Comparison of ENCODE assay signal across 17 mouse cellular contexts in the genomic region with DNA sequence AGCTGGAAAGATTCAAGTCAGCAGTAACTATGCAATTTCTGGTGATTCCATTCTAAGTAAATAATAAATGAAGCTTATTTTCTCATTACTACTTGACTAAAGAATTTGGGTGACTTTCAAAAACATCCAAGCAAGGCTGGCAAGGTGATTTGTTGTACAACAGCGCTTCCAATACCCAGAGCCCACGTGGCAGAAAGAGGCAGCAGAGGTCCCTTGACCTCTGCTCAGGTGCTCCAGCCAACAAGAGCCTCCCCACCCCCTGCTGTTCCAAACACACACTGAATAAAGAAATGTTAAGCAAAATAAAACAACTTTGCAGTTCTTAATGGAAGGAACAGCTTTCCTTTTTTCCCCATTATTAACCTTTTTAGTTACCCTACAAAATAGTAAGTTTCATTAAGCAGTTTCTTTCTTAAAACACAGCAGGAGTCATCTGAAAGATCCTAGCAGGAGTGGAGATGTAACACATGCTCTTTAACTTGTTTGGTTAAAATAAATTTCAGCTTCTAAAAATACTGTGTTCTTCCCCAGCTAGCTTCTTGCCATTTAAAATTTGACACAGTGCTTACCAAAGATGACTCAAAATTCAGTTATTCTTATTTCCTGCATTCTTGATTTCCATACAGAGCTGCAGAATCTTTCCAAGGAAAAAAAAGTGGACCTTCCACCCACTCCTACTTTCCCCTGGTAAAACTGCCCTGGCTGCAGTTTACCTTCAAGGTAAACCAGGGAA.
DNase-seq lines count a peak whose midpoint lies in the region; ATAC-seq and TF ChIP-seq lines count a peak whose summit lies in the region.
"Had no signal": no experiment of that assay in that cellular context is flagged by ENCODE, and none has a peak within 500 bp of the region (broad histone marks: within the 10 kb centered on the region; RNA-seq: fewer than 3 reads in every experiment).

No protein-coding gene starts in this region.

- no peak overlapping the region for H3K4me3 ChIP-seq in layer of hippocampus, adult 2 months
- no peak overlapping the region for H3K4me3 ChIP-seq in ES-E14 (ENCODE audit: insufficient read depth in 1 of 2, low read depth in 1 of 2, low read length in 2 of 2, poor library complexity in 1 of 2, severe bottlenecking in 1 of 2)
- H3K4me3 ChIP-seq in embryonic fibroblast, embryonic 13.5 days (ENCODE audit: insufficient read depth, low read length): no peak overlapping the region
- H3K4me3 ChIP-seq in liver, postnatal 0 days (ENCODE audit: low read depth, low read length): no peak overlapping the region
- H3K4me3 ChIP-seq: embryonic facial prominence, embryonic 15.5 days; forebrain, embryonic 13.5 days; limb, embryonic 15.5 days; neural tube, embryonic 12.5 days had no signal

- no peak for DNase-seq in layer of hippocampus, adult 2 months (ENCODE audit: low spot score in 2 of 2)
- DNase-seq in layer of hippocampus, adult 18-20 months (ENCODE audit: low spot score in 2 of 2): no peak
- DNase-seq in ES-E14 (ENCODE audit: low read depth, low spot score): peak; percentile 41
- DNase-seq in liver, postnatal 0 days: peak; percentile 25
- DNase-seq in lung, postnatal 25 days (ENCODE audit: low spot score): no peak
- no peak for DNase-seq in layer of hippocampus, adult 9-11 months
- DNase-seq: cerebellum, adult 11-12 months; heart, postnatal 14 days; thymus, adult 18-20 months had no signal

- no peak for TF ChIP-seq POLR2A in embryonic fibroblast, embryonic 13.5 days (IDR thresholded peaks at IDR 0.05; ENCODE audit: low read depth, low read length)

- H3K27me3 ChIP-seq in liver, postnatal 0 days (ENCODE audit: insufficient read depth, low read length): no peaks in the 10 kb centered on the region
- H3K27me3 ChIP-seq: embryonic facial prominence, embryonic 15.5 days; forebrain, embryonic 13.5 days; limb, embryonic 15.5 days; neural tube, embryonic 12.5 days; Patski had no signal

- TF ChIP-seq EP300 in liver, postnatal 0 days (IDR thresholded peaks at IDR 0.05; ENCODE audit: low read depth): no peak

- H3K9me3 ChIP-seq in ES-E14 (ENCODE audit: control insufficient read depth, insufficient read depth, low read depth, low read length): no peaks in the 10 kb centered on the region
- H3K9me3 ChIP-seq in liver, postnatal 0 days (ENCODE audit: low read length): peaks cover 5% of the 10 kb centered on the region; the same call in 1 of the 2 replicates
- H3K9me3 ChIP-seq: embryonic facial prominence, embryonic 15.5 days; forebrain, embryonic 13.5 days; limb, embryonic 15.5 days; neural tube, embryonic 12.5 days had no signal

- TF ChIP-seq CTCF in layer of hippocampus, adult 2 months (conservative IDR thresholded peaks at IDR 0.05): no peak
- TF ChIP-seq CTCF in embryonic fibroblast, embryonic 13.5 days (IDR thresholded peaks at IDR 0.05; ENCODE audit: borderline replicate concordance, insufficient read depth, low read length): no peak
- TF ChIP-seq CTCF in liver, postnatal 0 days (IDR thresholded peaks at IDR 0.05; ENCODE audit: low read depth): 0 out of 2 replicates have a peak, but pooled peaks have one; percentile 10

- no peak for ATAC-seq in liver, postnatal 0 days
- ATAC-seq: forebrain, embryonic 13.5 days; hindbrain, postnatal 0 days; lung, postnatal 0 days; Patski had no signal

- H3K4me1 ChIP-seq in ES-E14 (ENCODE audit: control insufficient read depth in 2 of 2, insufficient read depth in 2 of 2, low read length in 2 of 2, poor library complexity in 1 of 2): no peaks in the 10 kb centered on the region
- peaks cover 6% of the 10 kb centered on the region; the same call in 1 of the 2 replicates for H3K4me1 ChIP-seq in embryonic fibroblast, embryonic 13.5 days (ENCODE audit: control insufficient read depth, insufficient read depth, low read length)
- H3K4me1 ChIP-seq in liver, postnatal 0 days (ENCODE audit: insufficient read depth): peaks cover 38% of the 10 kb centered on the region
- H3K4me1 ChIP-seq: forebrain, embryonic 13.5 days; limb, embryonic 15.5 days; neural tube, embryonic 12.5 days had no signal

- peak overlapping the region; percentile 57; the same call in 1 of the 2 replicates for H3K27ac ChIP-seq in layer of hippocampus, adult 2 months
- H3K27ac ChIP-seq in ES-E14 (ENCODE audit: insufficient read depth, low read depth, low read length, poor library complexity, severe bottlenecking): no peak overlapping the region
- H3K27ac ChIP-seq in embryonic fibroblast, embryonic 13.5 days (ENCODE audit: insufficient read depth, low read length): peak overlapping the region; percentile 75
- peak overlapping the region; percentile 49; the same call in 1 of the 2 replicates for H3K27ac ChIP-seq in liver, postnatal 0 days (ENCODE audit: low read depth)
- H3K27ac ChIP-seq: embryonic facial prominence, embryonic 15.5 days; forebrain, embryonic 13.5 days; hindbrain, postnatal 0 days; limb, embryonic 15.5 days; neural tube, embryonic 12.5 days had no signal

- in situ Hi-C loops in ES-E14 (cut with MboI; ENCODE audit: low sequenced_read_pairs in 2 of 2, unreplicated experiment in 2 of 2): no loop called here

- 52% methylated on average over 2 of the region's 2 CpGs for WGBS in liver, postnatal 0 days (ENCODE audit: insufficient replicate concordance)

- H3K9ac ChIP-seq in ES-E14 (ENCODE audit: insufficient read depth, low read depth, low read length, poor library complexity, severe bottlenecking): no peak overlapping the region
- no peak overlapping the region for H3K9ac ChIP-seq in liver, postnatal 0 days (replicated peaks)
- H3K9ac ChIP-seq: embryonic facial prominence, embryonic 15.5 days; forebrain, embryonic 13.5 days; limb, embryonic 15.5 days; neural tube, embryonic 12.5 days had no signal

- H3K36me3 ChIP-seq in ES-E14 (ENCODE audit: control insufficient read depth, insufficient read depth, low read length, poor library complexity, severe bottlenecking): no peaks in the 10 kb centered on the region
- H3K36me3 ChIP-seq in liver, postnatal 0 days (replicated peaks; ENCODE audit: insufficient read depth, low read length): no peaks in the 10 kb centered on the region
- H3K36me3 ChIP-seq: embryonic facial prominence, embryonic 15.5 days; limb, embryonic 15.5 days; neural tube, embryonic 12.5 days had no signal

- no peak overlapping the region for H3K4me2 ChIP-seq in liver, postnatal 0 days (ENCODE audit: low read depth, low read length)
- H3K4me2 ChIP-seq: embryonic facial prominence, embryonic 15.5 days; forebrain, embryonic 13.5 days; limb, embryonic 15.5 days; neural tube, embryonic 12.5 days had no signal

TF ChIP-seq in ES-E14, 5 proteins besides CTCF, POLR2A, EP300 and RAD21:
- TF ChIP-seq CHD2 (IDR thresholded peaks at IDR 0.05; ENCODE audit: low read depth, low read length) (no peak), ZC3H11A (IDR thresholded peaks at IDR 0.05; ENCODE audit: borderline replicate concordance, low read depth, low read length) (no peak), HCFC1 (IDR thresholded peaks at IDR 0.05; ENCODE audit: borderline replicate concordance, insufficient read depth, low read length) (no peak), ZNF384 (IDR thresholded peaks at IDR 0.05; ENCODE audit: low read depth, low read length) (no peak), MAFK (IDR thresholded peaks at IDR 0.05; ENCODE audit: insufficient read depth, low read depth, low read length) (no peak)

Comparison
In these comparisons a context has a peak if more than half of its experiments do, and no peak if none do; other contexts are left out.
1. DNase-seq: peak in ES-E14 (single experiment) and liver, postnatal 0 days (single experiment); none in layer of hippocampus, adult 2 months (0 of 2), layer of hippocampus, adult 18-20 months (0 of 2), lung, postnatal 25 days (single experiment) and layer of hippocampus, adult 9-11 months (single experiment).